Comparison of ENCODE assay signal across 7 mouse cellular contexts in genomic region chr10:17727926-17728279, GRCm38 (mm10). TPM values are rescaled to one million over a fixed set of nuclear protein-coding genes. Genes with fewer than 3 reads are reported as not detected.
DNase-seq lines count a peak whose midpoint lies in the region; ATAC-seq lines count a peak whose summit lies in the region.

No protein-coding gene starts in this region.

- 0 out of 2 replicates have a peak overlapping the region, but pooled peaks have one; percentile 35 for H3K9ac ChIP-seq in hindbrain, embryonic 15.5 days
- H3K9ac ChIP-seq in lung, embryonic 15.5 days: no peak overlapping the region

- ATAC-seq in hindbrain, embryonic 15.5 days (ENCODE audit: low FRiP score, low read depth): no peak
- ATAC-seq in lung, embryonic 15.5 days (ENCODE audit: borderline replicate concordance, extremely low read depth, low FRiP score, low TSS enrichment): no peak

- H3K4me2 ChIP-seq in hindbrain, embryonic 15.5 days: peak overlapping the region; percentile 58
- peak overlapping the region; percentile 19; the same call in 1 of the 2 replicates for H3K4me2 ChIP-seq in lung, embryonic 15.5 days

- no peaks in the 10 kb centered on the region for H3K36me3 ChIP-seq in hindbrain, embryonic 15.5 days
- H3K36me3 ChIP-seq in lung, embryonic 15.5 days: no peaks in the 10 kb centered on the region
- no peaks in the 10 kb centered on the region for H3K36me3 ChIP-seq in splenic B cell, adult 2 months (ENCODE audit: control insufficient read depth, insufficient read depth, low read length, poor library complexity, severe bottlenecking)

- peaks cover 27% of the 10 kb centered on the region for H3K4me1 ChIP-seq in hindbrain, embryonic 15.5 days (replicated peaks)
- H3K4me1 ChIP-seq in lung, embryonic 15.5 days: peaks cover 29% of the 10 kb centered on the region

- H3K27me3 ChIP-seq in hindbrain, embryonic 15.5 days: no peaks in the 10 kb centered on the region
- no peaks in the 10 kb centered on the region for H3K27me3 ChIP-seq in lung, embryonic 15.5 days
- no peaks in the 10 kb centered on the region for H3K27me3 ChIP-seq in splenic B cell, adult 2 months (ENCODE audit: control insufficient read depth, insufficient read depth, low read length, poor library complexity, severe bottlenecking)

- H3K9me3 ChIP-seq in hindbrain, embryonic 15.5 days: no peaks in the 10 kb centered on the region
- no peaks in the 10 kb centered on the region for H3K9me3 ChIP-seq in lung, embryonic 15.5 days

- peak; percentile 25 for DNase-seq in thymus, postnatal 14 days
- no peak for DNase-seq in thymus, adult 18-20 months
- DNase-seq in embryo, embryonic 10.5 days (ENCODE audit: low spot score): peak; percentile 87
- peak; percentile 69 for DNase-seq in splenic B cell, adult 2 months (ENCODE audit: low read depth, low spot score)
- no peak for DNase-seq in urinary bladder, adult 2 months (ENCODE audit: low spot score)

- 5% methylated on average over 5 of the region's 5 CpGs for WGBS in hindbrain, embryonic 15.5 days
- WGBS in lung, embryonic 15.5 days: 3% methylated on average over 5 of the region's 5 CpGs

- peak overlapping the region; percentile 93 for H3K4me3 ChIP-seq in hindbrain, embryonic 15.5 days
- H3K4me3 ChIP-seq in lung, embryonic 15.5 days: no peak overlapping the region

- peak overlapping the region; percentile 68 for H3K27ac ChIP-seq in hindbrain, embryonic 15.5 days (replicated peaks)
- H3K27ac ChIP-seq in lung, embryonic 15.5 days: peak overlapping the region; percentile 47; the same call in 1 of the 2 replicates

RNA-seq across cellular contexts. Expression of gene Cited2, which starts 4.9 kb away (rescaled TPM):
- 81.0 and 91.5 TPM in 2 replicates for polyA plus RNA-seq in hindbrain, embryonic 15.5 days (2015; fragmentation: Nextera tagmentation; extraction: Ambion mirVana)
- 32.5 and 32.8 TPM in 2 replicates for polyA plus RNA-seq in lung, embryonic 15.5 days (2015; fragmentation: Nextera tagmentation; extraction: Ambion mirVana)
- polyA plus RNA-seq in urinary bladder, adult 2 months (2012; rRNA removed): 21.5 and 24.2 TPM in 2 replicates

Comparison
In these comparisons a context has a peak if more than half of its experiments do, and no peak if none do; other contexts are left out.
1. DNase-seq: peak in thymus, postnatal 14 days (single experiment), embryo, embryonic 10.5 days (single experiment) and splenic B cell, adult 2 months (single experiment); none in thymus, adult 18-20 months (0 of 2) and urinary bladder, adult 2 months (single experiment).